ENCODE assay signal across 8 mouse cellular contexts in genomic region chr8:109279129-109279528, GRCm38 (mm10).
DNase-seq lines count a peak whose midpoint lies in the region; ATAC-seq lines count a peak whose summit lies in the region.

No protein-coding gene starts in this region.

- H3K9ac ChIP-seq in heart, embryonic 12.5 days, result no peak overlapping the region

- no peaks in the 10 kb centered on the region; the same call in 1 of the 2 replicates for H3K4me1 ChIP-seq in heart, embryonic 12.5 days (replicated peaks)

- ATAC-seq in heart, embryonic 12.5 days (ENCODE audit: insufficient number of reproducible peaks, low FRiP score), result no peak
- peak; percentile 65 for ATAC-seq in common myeloid progenitor, adult 5-6 weeks (replicated peaks; ENCODE audit: low read depth, poor library complexity, severe bottlenecking)

- 17% methylated on average over 5 of the region's 5 CpGs for whole genome bisulfite sequencing in heart, embryonic 12.5 days

- no peak overlapping the region for H3K4me2 ChIP-seq in heart, embryonic 12.5 days

- no peaks in the 10 kb centered on the region for H3K9me3 ChIP-seq in heart, embryonic 12.5 days (replicated peaks)

- no peaks in the 10 kb centered on the region for H3K36me3 ChIP-seq in heart, embryonic 12.5 days

- peak; percentile 48 for DNase-seq in heart, postnatal 4 days
- DNase-seq in urinary bladder, postnatal 25 days (ENCODE audit: low spot score), result peak; percentile 17
- DNase-seq in urinary bladder, postnatal 10 days (ENCODE audit: low spot score), result no peak
- DNase-seq in layer of hippocampus, postnatal 36 days, result peak; percentile 7 to 23
- peak; percentile 24 to 30 for DNase-seq in right cerebral cortex, postnatal 10 days (ENCODE audit: low spot score in 2 of 2)
- DNase-seq in T-cell, adult 2 months (ENCODE audit: low spot score), result no peak

- no peak overlapping the region for H3K4me3 ChIP-seq in heart, embryonic 12.5 days

- no peak overlapping the region for H3K27ac ChIP-seq in heart, embryonic 12.5 days (ENCODE audit: poor library complexity, severe bottlenecking)

- no peaks in the 10 kb centered on the region for H3K27me3 ChIP-seq in heart, embryonic 12.5 days (replicated peaks)

Comparison
In these comparisons a context has a peak if more than half of its experiments do, and no peak if none do; other contexts are left out.
1. DNase-seq: peak in heart, postnatal 4 days (single experiment), urinary bladder, postnatal 25 days (single experiment), layer of hippocampus, postnatal 36 days (2 of 2) and right cerebral cortex, postnatal 10 days (2 of 2); none in urinary bladder, postnatal 10 days (single experiment) and T-cell, adult 2 months (single experiment).